Mouse (Mus musculus) left cerebral cortex, postnatal 10 days (tissue): ENCODE measurements at regions not wholly inside any gene's neighbourhood (a gene's known extent, or its start where the extent isn't known, plus 50 kb on each side); places are given as distances from the start of the nearest gene placed in this dataset.

ENCODE experiments used
- DNase-seq, 2 experiments: peaks; one replicate each; pipeline ENCODE4 v3.0.0; 2021 to 2022; ENCODE audit warnings: low spot score in 2 of 2, mixed read lengths in 1 of 2; ENCODE audit errors: extremely low spot score in 1 of 2
- intact Hi-C: fragments of 180-260 bp; cut with DNase I; formaldehyde crosslinking; loops from one replicate; pipeline ENCODE4 v1.15.1; 2025

DNA sequence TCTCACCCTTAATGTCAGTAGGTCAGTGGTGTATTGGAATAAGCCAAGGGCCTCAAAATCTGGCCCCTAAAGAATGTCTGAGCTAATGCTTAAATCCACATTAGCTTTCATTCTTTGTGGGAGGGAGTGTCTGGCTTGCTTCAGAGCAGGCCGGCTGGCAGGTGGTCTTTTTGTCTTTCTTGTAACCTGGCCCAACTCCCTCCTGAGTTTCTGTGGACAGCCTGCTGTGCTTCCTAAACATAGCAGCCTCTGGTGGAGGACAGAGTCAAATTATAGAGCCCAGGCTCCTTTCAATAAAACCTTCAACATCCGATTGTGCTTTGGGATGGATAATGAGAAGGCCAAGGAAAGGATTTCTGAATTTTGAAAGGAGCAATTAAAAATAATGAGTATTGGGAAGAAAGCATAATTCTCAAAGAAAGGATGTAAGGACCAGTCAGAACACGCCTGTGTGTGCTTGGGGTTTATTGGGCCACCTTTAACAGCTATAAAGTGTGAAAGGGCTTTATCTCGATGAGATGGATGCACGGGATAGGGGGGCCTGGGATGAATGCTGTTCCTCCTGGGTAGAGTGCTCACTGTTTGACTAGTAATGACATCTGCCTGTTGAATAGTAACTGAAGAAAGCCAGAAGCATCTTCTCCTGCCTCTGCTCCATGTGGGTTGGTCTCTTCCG is 554.2 kb downstream of the Dok5 start:
- intact Hi-C loops = no loop called here
- no peak for DNase-seq

GRCm38 (mm10) chr2:171280132-171280531 is 548.5 kb downstream of the Dok5 start:
- no peak for DNase-seq
- intact Hi-C loops = no loop called here

- no peak for DNase-seq
- intact Hi-C loops = no loop called here
These were observed 547.7 kb downstream of the Dok5 start for GRCm38 (mm10) chr2:171279319-171279718.

DNA sequence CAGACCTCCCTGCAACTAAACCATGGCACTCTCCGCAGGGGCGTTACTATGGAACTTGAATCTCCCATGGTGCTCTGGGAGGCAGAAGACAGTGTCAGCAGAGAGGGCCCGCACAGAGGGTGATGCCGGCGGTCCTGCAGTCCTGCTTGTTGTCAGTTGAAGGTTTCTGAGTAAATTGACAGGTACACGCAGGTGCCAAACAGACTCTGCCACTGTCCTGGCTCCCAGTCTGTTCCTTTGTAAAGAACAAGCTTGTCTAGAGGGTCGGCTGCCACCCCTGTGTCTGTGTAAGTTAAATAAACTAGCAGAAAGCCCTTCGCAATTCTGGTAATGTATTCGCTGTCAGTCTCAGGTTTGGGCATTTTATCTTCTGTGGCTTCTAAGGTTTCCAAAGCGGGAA is 521.6 kb downstream of the Dok5 start:
- DNase-seq = peak in 1 of 2 experiments; percentile 20
- intact Hi-C loops = no loop called here

GRCm38 (mm10) chr2:171245391-171245790 is 513.8 kb downstream of the Dok5 start:
- no peak for DNase-seq
- intact Hi-C loops = no loop called here

- intact Hi-C loops = no loop called here
- no peak for DNase-seq
These were observed 510.7 kb downstream of the Dok5 start for GRCm38 (mm10) chr2:171242356-171242755.

GRCm38 (mm10) chr2:171237276-171237960 is 505.8 kb downstream of the Dok5 start:
- intact Hi-C loops = no loop called here
- DNase-seq = no peak

- intact Hi-C loops = no loop called here
- no peak for DNase-seq
These were observed 501.2 kb downstream of the Dok5 start for GRCm38 (mm10) chr2:171232812-171233211.

DNA sequence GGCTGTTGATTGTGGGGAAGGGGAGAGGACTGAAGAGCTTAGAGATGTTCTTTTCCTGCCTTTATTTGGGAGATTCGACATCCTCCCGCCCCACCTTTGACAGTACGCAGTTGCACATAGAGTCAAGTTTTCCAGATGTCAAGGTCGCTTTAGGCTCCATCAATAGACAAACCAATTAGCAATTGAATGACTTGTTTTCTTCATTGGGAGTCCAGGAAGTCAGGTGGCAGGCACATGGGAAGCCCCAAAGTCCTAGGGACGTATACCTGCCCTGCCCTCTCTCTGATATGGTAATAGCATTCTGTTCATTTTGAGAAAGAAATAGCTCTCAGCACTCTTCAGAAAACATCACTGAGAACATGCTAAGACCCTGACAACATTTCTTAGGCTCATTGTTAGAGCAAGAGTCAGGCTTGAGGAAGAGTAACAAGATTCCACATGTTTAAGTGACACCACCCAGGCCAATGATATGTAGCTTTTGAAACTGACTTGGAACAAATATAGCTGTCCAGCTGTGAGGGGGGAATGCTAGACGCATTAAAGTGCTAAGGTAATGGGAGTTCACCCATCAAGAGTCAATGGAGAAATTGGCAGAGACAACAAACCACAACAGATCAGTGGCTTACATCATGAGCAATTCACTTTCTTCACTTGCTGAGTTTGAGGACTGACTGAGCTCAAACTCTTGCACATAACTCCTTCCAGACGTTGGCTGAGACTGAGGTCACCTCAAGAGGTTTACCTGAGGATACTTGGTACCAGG is 499.9 kb downstream of the Dok5 start:
- DNase-seq = no peak
- intact Hi-C loops = no loop called here

- intact Hi-C loops = no loop called here
- DNase-seq = no peak
These were observed 498.9 kb downstream of the Dok5 start for GRCm38 (mm10) chr2:171230536-171230935.

- intact Hi-C loops = no loop called here
- DNase-seq = no peak
These were observed 496.6 kb downstream of the Dok5 start for GRCm38 (mm10) chr2:171228229-171228628.

DNA sequence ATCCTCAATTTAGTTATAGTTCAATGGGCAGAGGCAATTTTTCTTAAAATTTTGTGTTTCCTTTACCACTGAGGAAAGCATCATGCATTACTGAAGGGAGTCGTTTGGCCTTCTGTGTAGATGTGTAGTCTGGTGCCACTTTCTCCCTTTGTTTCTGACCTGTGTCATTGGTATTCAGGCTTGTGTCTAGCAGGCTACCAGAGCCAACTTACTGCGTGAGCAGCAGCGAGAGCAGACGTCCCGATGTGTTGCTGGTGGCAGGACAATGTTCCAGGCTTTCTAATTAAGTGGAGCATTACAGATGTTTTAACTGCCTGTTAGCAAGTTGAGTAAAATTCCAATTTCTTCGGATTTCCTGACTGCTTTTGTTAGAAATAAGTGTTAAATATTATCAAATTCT is 482.2 kb downstream of the Dok5 start:
- DNase-seq = no peak
- intact Hi-C loops = no loop called here

- intact Hi-C loops = no loop called here
These were observed 464.9 kb downstream of the Dok5 start for GRCm38 (mm10) chr2:171196472-171196871.

DNA sequence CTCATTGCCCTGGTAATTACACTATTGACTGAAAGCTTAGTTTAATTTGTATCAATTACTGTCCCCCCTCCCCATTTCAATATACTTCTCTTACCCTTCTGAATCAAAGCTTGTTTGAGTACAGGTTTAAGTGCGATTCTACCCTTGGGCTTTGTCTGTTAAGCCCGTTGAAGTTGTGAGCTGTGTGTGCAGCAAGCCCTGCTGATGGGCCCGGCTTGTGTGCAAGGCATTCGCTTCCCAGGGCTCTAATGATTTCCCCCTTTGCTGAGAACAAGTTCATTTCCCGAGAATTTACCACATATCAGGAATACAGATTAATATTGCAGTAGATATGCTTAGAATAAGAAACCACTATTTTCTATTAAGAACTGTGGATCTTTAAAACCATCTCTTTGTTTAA is 460.6 kb downstream of the Dok5 start:
- no peak for DNase-seq
- intact Hi-C loops = no loop called here

More at GRCm38 (mm10) chr2:171196472-171196871, 464.9 kb downstream of the Dok5 start:
- no peak for DNase-seq
